Mouse (Mus musculus): ENCODE measurements at regions not wholly inside any gene's neighbourhood (a gene's known extent, or its start where the extent isn't known, plus 50 kb on each side); places are given as distances from the start of the nearest gene placed in this dataset.

DNA sequence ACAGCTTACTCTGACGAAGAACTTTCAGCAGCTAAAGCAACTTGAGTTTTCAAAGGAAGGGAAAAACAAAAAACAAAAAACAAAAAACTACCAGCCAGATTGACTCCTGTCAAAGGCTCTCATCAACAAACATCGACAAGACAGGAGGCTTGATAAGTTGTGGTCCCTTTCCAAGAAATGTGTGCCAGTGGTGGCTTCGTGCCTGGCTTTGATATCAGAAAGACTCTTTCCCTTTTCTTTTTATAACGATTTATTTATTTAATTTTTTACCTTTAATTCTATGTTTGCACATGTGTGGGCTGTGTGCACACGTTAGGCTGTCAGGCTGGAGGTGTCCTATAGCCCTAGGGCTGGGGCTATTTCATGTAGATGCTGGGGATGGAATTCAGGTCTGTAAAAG lies 60.4 kb downstream of the Dact1 start:
- no peak for DNase-seq (ENCODE audit: low spot score)

DNA sequence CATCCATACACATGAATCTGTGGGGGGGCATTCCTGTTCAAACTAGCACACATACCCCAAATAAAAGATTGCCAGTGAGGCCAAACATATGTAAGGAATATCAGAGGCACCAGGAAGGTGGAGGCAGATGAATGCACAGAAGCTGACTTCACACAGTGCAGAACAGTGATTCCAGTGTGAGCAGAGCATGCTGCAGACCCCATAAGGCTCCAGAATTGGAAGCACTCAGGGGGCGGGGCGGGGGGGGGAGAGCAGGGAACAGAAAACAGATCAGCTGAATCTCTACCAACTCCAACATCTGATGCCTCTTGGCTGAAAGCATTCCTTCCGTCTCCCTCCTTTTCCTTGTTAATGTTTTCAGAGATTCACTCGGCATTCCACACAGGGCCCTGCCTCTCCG lies 62.3 kb downstream of the Dact1 start:
- no peak for DNase-seq (ENCODE audit: low spot score)

DNA sequence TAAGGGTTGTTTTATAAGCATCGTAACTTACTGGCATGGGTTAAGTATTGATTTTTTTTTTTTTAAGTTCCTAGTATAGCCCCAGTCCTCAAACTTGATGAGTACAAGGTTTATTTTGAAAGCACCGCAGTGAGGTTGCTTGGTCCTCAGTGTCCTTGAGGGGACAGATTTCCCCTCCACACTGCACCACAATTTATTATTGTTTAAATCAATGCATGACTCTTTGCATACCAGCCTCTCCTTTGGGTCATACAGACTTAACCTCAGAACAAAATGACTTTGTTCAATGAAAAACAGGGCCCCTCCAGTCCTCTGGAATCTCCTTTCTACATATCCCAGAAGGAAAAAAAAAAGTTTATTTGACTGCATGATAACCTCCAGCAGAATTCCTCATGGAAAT lies 63.9 kb downstream of the Dact1 start:
- DNase-seq (ENCODE audit: low spot score): no peak

DNA sequence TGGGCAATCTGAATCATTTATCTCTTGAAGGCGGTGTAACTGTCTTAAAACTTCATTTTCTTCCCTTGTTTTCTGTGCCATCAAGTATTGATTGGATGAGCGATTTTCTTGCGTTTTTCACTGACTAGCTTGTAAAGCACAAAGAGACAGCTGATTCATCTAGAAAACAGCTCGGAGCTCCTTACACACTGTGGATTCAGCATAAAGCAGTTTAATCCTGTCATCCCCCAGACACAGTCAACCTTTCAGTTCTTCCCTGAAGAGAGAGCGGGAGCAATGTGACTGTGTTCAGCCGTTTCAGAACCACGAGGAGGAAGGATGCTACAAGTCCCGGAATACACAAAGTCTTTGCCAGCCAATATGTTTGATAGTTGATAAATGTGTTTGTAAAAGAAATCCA lies 66.8 kb downstream of the Dact1 start:
- no peak for DNase-seq (ENCODE audit: low spot score)

DNA sequence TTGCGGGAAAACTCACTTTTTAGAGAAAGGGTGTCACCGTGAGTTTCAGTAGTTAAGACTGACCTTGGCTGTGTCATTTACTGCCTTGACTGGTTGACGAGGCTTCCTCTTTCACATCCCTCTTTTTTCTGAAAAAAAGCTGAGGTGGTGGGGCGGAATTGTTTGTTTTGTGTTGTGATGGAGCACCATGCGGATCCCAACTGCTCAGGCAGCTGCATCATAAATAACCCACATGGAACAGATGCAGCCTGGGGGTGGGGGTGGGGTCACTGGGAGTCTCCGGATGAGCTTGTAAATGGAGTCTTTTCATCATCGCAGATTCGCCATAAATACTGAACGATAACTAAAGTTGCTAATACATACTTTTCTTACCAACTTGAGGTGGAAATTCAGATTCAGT lies 67.3 kb downstream of the Dact1 start:
- no peak for DNase-seq (ENCODE audit: low spot score)

DNA sequence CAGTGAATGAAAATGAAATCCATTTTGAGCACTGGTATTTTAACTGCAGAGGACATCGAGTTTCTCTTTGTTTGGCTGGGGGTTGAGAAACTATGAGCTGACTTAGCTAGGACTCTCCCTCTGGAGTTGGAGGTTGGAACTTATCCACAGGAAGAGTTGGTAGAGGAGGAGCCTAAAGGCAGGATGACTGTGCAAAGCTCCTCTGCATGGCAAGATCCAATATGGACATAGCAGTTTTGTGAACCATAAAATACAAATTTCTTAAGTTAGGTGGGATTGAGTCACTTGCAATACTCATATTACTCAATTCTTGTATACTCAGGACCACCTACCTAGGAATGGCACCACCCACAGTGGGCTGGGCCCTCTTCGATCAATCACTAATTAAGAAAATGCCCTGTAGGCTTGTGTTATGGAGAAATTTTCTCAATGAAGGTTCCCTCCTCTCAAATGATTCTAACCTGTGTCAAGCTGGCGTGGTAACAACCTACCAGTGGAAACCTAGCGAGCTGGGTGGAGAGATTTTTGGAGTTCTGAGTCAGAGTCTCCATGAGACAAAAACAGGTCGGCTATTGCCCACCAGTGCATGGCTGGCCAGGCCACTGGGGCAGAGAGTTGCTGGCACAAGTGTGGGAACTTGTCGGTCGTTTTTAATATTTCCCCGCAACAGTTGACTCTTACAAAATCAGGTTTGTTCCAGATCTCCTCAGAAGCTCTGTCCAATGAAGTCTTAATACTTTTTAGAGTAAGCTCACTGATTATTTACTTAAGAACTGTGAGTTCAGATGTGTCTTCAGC lies 70.1 kb downstream of the Dact1 start:
- DNase-seq (ENCODE audit: low spot score): no peak

DNA sequence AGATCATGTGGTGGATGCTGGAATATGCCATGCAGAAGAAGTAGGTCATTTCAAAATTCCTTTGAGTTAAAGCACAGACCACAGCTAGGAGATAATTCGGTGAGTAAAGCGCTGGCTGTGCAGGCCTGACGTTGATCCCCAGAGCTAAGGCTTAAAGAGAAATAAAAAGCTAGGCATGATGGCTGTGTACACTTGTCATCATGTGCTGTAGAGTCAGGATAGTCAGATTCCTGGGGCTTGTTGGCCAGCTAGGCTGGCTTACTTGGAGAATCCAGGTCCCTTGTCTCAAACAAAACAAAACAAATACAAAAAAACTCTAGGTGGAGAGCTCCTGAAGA lies 70.7 kb downstream of the Dact1 start:
- no peak for DNase-seq (ENCODE audit: low spot score)

DNA sequence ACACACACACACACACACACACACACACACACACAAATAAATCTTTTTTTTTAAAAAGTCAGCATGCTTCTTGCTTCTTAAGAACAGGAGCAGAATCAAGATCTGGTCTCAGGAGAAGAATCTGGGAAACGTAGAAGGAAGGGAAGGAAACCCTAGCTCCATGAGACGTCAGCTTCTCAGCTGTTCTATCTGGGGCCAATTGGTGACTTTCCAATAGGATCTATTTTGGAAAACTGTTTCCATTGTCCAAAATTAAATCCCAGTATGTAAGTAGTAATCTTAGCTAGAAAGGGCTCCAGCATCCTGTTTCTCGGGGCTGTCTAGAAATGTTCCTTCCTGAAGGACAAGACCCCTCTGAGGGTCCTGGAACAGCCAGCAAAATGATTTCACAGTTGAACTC lies 76.6 kb downstream of the Dact1 start:
- DNase-seq (ENCODE audit: low spot score): no peak

DNA sequence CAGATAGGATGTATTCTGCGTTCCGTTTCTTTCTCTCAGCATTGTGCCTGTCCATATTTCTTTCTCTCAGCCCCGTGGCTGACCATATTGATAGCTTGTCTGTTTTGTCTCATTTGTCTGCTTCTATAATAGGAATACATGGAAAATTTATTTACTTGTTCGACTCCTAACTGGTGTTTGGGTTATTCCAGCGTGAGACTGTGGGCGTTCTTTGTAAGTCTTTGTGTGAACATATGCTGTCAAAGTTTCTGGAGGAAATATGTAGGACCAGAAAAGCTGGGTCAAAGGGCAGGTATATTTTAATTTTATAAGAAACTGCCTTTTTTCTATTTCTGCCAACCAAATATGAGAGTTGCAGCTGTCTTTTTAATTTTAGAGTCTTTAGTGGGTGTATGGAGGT lies 81.8 kb downstream of the Dact1 start:
- no peak for DNase-seq (ENCODE audit: low spot score)

DNA sequence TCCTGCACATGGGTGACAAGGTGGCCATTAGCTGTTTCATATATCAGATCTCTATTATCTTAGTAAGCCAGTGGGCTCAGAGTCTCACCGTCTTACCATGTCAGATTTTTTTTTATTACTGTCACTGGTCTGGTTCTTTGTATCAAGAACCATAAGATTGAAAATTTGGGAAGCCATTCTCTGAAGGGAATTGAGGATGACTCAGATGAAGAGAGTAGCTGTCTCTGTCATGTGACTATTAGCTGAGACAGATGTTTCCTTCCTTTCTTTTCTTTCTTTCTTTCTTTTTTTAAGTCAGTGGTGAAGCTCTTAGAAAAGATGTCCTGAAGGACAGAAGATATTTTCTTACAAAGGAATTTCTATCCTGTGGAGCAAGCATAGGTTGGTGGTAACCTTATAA lies 84.1 kb downstream of the Dact1 start:
- no peak for DNase-seq (ENCODE audit: low spot score)

DNA sequence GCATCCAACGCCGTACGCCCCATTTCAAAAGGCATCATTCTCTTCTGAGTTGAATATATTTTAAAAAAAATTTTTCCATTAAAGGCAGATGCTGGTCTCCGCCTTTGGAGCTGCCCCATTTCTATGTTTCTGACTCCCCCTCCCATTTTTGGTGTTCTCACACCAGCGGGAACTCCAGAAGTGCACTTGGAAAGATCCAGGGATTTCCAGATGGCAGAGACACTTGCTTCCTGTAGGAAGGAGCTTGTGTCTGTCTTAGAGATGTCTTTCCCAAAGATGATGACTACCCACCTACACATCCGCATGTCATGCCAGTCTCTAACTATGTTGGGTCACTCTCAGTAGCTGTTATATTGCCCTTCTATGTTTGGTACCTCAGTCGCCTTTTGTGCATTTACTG lies 87.8 kb downstream of the Dact1 start:
- no peak for DNase-seq (ENCODE audit: low spot score)

DNA sequence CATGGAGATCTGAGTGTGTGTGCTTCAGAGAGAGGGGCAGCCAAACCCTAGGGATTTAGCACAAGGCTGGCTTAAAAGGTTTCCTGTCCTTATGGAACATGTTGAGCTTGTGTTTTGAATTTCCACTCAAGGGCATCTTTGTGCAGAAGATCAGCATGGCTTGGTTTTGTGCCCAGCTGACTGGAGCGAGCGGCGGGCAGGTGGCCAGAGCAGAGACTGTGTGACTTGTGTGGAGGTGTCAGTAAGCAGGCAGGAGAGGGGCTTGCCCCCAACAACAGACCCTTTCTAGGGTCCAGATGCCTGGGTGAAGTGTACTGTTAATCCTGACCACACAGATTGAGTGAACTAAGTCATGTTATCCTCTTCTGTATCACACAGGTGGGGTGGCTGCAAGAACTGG lies 89.0 kb downstream of the Dact1 start:
- peak; percentile 50 for DNase-seq (ENCODE audit: low spot score)

DNA sequence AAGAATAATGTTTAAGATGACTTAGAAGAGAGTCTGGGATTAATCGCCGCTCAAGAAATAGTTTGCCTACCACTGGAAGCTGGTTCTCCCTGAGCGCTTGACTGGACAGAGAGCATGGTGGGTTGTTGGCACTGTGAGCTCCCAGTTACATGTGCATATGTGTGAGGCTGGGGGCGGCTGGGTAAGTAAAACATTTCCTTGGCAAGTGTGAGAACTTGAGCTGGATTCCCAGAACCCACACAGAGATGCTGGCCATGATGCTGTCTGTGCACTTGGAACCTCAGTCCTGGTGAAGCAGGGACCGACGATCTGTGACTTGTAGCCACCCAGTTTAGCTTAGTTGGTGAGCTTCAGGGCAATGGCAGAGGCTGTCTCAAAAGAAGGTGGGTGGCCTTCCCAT lies 90.5 kb downstream of the Dact1 start:
- DNase-seq (ENCODE audit: low spot score): no peak

DNA sequence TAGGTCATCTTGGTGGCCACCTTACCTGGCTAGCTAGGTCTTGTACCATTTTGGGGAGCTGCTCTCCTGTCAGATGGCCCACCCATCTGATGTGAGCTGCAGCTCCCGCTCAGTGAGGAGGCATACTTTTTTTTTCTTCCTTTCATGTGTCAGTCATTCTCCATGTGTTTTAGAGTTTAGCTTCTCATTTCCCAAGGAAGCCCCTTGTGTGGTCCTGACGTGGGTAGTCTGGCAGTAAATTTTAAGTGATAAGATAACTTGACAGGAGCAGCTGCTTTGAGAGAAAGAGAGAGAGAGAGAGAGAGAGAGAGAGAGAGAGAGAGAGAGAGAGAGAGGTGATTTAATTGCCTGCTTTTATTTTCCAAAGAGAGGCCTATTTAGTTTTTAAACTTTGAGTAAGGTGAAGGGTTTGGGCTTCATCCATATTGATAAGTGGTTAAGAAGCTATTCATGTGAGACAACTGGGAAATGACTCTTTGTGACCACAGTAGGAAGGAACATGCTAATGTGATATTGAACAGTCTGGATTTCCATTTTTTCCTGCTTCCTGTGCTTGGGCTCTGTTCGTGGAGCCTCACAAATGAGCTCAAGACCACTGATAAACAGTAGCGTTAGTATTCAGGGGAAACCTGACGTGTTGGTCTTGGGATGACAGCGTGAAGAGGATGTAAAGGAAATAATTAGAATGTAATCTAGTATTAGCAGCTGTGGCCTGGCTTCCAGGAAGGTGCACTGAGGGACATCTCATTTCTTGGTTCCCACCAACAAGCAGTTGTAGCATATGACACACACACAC lies 92.1 kb downstream of the Dact1 start:
- DNase-seq (ENCODE audit: low spot score): no peak

DNA sequence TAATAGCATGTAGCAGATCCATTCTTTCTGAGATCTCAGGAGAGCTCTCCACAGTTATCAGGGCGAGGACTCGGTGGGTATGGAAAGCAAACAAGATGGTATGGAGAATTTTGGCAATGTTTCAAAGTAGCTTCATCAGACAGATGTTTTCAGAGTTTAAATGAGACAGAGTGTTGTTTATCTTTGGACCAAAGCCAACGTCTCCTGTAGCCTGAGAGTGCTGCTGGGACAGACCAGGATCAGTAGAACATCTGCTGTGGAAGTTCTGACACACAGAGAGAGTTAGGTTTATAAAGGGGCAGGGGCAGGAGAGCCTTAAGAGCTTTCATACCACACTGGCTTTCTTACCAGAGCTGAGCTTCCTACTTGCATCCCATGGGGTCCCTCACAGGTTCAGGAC lies 97.6 kb downstream of the Dact1 start:
- DNase-seq (ENCODE audit: low spot score): no peak

DNA sequence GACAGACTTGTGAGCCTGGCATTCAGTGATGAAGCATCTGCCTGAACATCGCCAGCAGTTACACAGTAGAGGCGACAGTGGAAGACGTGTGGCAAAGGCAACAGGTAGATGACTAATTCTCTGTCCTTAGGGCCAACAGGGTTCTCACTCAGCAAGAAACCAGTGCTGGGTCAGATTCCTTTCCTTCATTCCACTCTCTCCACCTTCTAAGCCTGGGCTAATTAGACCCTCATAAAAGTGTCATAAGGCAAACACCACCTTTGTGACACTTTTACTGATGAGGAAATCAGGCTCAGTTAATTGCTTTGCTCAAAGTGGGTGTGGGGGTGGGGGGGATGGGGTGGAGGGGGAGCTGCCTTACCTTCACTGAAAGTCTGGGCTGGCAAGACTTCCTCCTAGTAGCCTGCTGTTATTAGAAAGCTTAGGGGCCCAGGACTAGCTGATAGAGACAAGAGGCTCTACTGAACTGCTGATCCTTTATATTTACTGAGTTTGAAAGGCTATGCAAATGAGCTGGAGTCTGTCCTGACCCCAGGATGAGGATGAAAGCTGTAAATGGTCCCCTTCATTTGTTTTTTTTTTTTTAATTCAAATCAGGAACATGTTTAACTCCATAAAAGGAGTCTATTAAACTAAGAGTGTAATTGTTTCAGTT lies 98.8 kb downstream of the Dact1 start:
- DNase-seq (ENCODE audit: low spot score): no peak

DNA sequence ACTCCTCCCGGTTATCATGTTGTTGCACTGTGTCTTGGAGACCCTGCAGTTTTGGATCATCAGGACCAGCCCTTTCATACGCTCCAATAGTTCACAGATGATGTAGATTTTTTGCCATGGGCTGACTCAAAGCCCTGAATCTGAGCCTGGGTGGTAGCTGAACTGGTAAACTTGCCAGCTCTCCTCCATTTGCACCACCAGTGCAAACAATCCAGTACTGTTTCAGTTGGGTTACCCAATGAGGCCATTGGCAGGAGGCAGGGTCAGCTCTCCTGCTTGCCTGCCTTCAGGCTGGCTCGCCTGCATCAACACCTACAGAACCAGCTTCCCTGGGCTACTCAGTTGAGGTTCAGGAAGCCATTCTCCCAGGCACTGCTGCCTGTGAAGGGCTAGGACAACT lies 102.6 kb downstream of the Dact1 start:
- DNase-seq (ENCODE audit: low spot score): no peak

DNA sequence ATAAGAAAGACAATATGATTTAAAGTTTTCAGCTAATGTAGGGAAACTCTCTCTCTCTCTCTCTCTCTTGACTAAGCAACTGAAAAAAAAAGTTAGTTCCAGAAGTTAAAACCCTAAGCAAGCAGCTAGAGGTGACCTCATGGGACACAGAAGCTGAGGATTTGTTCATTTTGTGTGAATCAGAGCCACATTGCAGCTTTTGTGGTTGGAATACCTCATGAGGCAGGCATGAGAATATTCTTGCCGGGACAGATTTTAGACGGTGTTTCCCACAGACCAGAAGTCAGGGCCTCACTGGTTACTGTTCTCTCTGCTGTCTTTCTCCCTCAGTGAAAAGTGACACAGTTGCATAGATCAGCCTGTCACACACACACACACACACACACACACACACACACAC lies 107.3 kb downstream of the Dact1 start:
- no peak for DNase-seq (ENCODE audit: low spot score)

DNA sequence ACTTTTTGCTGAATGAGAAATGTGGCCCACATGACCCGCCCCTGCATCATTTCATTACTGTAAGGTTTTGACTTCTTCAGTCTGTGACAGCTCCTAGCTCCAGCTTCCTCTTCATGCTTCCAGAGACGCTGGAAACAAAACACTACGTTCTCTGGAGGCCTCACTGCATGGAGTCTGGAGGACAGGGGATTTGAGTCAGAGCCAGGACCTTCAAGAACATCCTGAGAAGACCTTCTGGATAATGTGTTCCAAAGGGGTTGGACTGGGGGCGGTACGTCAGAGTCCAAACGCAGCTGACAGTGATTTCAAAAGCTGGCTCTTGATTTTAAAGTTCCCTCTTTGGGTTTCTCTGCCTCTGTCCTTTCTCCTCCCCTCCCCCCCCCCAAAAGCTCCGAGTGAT lies 108.5 kb downstream of the Dact1 start:
- no peak for DNase-seq (ENCODE audit: low spot score)

DNA sequence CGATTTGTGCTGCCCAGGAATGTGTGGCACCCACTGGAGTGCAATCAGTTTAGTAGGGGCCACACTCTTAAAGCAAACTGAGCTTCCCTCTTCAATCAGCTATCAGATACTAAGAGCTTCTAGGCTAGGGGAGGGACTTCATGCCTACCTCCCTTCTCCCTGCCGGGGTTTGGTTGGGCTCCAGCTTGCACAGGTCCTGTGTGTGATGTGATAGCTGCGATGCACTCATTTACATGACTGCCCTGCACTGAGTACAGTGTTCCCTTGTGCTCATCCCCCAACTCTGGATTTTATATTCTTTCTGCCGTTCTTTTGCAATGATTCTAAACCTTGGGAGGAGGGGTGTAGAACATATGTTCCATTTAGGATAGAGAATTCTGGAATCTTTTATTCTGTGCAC lies 109.5 kb downstream of the Dact1 start:
- no peak for DNase-seq (ENCODE audit: low spot score)

DNA sequence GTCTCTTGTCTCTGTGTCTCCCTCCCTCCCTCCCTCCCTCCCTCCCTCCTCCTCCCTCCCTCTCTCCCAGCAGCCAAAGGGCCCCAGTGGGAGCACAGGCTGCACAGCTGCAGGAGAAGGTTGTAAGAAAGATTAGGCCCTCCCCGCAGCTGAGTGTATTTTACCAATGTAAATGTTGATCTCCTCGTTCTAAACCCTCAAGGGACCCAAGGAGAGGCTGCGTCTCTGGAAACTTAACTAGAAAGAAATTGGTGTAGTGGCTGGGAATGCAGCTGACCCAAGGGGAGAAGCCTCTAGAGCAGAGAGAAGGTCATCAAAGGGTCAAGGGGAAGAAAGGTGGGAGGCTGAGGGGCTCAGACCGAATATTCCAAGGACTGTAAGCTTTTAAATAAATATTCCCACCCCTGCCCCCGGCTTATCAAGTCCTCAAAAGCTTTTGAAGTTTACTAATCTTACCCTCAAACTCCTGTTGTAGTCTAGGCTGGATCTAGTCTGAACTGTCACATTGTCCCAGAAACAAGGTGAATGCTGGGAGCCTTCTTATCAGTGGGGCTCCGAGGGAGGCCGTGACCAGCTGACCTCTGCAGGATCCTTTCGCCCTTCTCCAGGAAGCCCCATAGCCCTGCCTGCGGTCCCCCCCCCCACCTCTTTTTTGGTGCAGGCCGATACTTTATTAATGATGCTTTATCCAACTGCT lies 116.5 kb downstream of the Dact1 start:
- no peak for DNase-seq (ENCODE audit: low spot score)

DNA sequence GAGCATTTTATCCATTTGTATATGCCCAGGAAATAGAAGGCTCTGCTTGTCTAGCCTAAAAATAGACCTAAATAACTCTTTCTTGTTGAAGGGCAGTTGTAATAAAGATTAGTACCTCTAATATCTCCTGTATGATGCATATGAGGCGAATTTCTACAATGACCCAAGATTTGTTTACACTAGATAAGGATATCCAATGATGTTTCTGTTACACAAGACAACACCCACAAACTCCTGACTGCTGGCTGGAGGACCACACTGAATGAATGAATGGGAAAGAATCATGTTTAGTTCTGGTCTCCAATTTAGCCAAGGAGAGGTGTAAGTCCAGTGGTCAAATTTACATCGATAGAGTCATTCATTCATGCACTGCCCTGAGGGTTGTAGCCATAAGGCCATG lies 118.3 kb downstream of the Dact1 start:
- no peak for DNase-seq (ENCODE audit: low spot score)
